Mouse (Mus musculus): ENCODE results near the gene Ddah1.
"Not testable (repeated sequence)": the region's sequence is repeated elsewhere in the genome, so short reads cannot be mapped to it uniquely, and the experiment has no call there.

Gene Ddah1

DNA sequence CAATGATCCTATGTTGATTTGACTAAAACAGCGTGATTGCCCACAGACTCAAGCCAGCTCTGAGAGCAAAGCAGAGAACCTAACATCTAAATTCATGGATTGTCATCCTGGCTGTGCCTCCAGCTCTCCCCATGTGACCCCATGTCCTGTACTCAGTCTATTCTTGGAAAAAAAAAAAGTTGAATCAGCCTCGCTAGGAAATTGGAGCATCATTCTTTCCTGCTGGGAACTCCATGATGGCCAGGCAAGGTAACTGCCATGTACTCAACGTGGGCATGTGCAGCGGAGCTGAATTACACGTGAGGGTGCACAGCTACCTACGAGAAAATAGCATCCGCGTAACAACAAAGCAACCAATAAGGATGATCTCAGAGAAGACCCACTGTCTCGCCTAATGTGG is 114.2 kb downstream of the Ddah1 start:
- no peak for DNase-seq

DNA sequence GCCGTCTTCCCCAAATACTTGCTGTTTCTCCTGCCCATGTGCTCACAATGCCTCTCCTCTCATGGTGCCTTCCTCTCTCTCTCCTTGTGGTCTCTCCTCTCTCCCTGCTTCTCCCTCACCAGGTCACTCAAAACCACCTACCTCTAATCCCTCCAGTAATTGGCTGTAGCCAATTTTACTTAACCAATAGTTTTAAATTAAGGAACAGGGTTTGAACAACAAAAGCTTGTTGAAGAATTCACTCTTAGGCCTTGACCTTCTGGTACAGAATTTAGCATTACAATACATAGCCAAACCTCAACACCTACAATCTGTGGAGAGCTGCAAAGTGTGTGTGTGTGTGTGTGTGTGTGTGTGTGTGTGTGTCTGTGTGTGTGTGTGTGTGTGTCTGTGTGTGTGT is 114.8 kb downstream of the Ddah1 start:
- DNase-seq: no peak

GRCm38 (mm10) chr3:145874126-145874525 is 115.7 kb downstream of the Ddah1 start:
- DNase-seq: peak; percentile 9

DNA sequence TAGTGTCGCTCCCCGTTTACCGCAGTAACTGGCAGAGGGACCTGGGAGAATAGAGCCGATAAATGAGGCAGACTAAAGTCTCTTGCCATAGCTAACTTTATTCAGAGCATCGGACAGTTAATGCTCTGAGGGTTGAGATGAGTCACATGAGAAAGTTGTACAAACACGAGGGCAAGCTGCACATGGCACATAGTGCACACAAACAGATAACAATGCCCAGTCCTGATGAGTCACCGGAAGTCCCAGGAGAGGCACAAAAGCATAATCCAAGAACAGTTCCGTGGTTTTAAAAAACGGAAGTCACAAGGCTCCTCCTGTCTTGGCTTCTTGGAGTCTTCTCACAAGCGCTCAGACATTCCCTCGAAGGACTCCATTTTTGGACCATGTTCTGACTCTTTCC is 117.6 kb downstream of the Ddah1 start:
- no peak for DNase-seq

DNA sequence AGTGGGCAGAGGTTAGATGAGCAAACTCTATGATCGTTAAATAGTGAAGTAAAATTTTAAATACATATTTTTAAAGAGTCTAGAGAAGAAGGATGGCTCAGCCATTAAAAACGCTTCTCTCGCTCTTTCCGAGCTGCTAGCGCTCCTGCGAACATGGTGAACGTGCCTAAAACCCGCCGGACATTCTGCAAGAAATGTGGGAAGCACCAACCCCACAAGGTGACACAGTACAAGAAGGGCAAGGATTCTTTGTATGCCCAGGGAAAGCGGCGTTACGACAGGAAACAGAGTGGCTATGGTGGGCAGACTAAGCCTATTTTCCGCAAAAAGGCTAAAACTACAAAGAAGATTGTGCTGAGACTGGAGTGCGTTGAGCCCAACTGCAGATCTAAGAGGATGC is 120.4 kb downstream of the Ddah1 start:
- DNase-seq: not testable (repeated sequence)

- DNase-seq: no peak
Observed at GRCm38 (mm10) chr3:145880335-145880734, 121.9 kb downstream of the Ddah1 start.

DNA sequence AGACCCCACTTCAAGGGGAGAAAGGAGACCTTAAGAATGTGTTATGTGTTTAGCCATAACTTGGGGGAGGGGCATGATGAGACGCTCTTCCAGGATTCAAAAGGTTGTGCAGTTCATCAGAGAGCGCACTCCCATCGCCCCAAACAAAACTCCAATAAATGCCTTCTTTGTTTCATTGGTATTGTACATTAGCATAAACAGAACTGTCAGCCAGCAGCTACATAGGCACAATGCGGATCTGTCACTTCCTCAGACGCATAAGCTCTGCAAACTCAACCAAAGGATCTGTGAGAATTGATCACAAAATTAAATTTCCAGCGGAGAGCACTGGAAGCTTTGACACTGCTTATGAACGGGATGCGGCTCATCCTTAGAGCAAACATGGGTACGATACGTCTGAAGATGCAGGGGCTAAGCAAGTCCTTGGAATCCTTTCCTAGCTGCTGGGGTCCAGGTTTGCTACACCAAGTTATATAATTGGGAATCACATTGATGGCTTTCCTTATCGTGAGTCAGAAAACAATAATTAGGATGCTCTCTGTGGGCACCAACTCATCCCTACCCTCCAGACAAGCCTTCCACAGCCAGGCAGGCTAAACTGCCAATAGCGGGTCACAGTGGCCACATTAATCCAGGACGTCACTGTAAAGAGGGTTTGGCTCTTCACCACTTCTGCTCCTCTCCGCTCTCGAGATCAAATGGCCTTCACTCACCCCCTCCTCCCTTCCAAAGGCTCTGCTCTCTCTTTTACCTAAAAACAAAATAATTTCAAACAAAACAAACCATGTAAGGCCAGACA is 123.8 kb downstream of the Ddah1 start:
- DNase-seq: no peak

- no peak for DNase-seq
Observed at GRCm38 (mm10) chr3:145883233-145883632, 124.8 kb downstream of the Ddah1 start.

DNA sequence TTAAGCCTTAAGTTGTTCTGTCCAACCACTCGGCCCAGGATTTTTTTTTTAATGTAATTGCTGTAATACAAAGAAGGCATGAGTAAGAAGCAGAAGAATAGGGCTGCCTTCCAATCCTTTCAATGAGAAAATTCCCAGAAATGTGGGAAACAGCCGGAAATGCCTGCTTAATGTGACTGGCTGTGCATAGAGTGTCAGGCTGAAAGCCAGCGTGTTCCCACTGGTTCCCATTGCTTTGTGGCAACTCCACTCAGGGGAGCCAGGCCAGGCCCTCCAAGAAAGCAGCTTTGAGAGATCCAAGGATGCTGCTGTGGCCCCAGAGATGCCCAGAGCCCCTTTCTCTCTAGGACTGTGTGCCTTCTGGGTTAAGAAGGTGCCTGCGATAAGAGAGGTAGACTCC is 126.9 kb downstream of the Ddah1 start:
- DNase-seq: peak; percentile 9

GRCm38 (mm10) chr3:145885851-145886464 is 127.5 kb downstream of the Ddah1 start:
- DNase-seq: peak; percentile 76

DNA sequence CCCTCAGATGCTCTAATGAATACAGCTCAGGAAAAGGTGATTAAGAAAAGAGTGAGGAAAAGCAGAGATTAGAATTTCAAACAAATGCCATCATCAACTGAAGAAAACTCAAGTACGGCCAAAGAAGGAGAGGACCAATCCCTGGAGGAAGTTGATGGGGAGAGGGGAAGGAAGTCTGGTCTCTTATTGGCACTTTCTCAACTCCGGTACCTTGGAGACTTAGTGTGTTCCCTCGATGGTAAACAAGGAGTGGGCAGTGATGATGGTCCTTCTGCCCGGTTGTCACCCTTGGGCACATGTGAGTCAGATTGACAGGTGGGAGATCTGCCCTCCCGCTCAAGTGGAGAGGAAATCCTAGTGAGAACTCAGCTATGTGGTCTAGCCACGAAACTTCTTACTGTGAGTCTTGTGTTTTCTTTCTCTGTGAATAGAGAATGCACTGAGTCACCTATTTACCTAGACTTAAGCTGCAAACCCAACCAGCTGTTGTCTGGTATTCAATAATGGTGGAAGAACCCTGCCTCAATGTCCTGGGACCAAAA is 129.0 kb downstream of the Ddah1 start:
- peak; percentile 16 for DNase-seq

GRCm38 (mm10) chr3:145890346-145891132 is 132.1 kb downstream of the Ddah1 start:
- DNase-seq: no peak

GRCm38 (mm10) chr3:145892451-145892850 is 134.0 kb downstream of the Ddah1 start:
- DNase-seq: no peak

DNA sequence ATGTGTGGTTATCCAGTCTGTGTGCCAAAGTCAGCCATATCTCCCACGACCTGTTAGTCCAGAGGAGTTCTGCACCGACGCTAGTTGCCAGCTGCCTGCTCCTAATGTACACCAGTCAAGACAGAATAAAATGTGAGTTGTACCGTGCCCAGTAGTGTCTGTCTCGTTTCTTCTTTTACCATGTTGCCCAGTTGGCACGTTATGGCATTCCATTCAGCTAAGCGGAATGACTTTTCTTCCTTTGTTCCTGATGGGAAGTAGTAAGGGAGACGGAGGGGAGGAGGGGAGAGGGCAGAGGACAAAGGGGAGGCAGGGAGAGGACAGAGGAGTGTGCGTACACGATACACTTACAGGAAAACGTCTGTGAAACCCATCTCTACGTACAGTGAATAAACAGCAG is 135.7 kb downstream of the Ddah1 start:
- no peak for DNase-seq

GRCm38 (mm10) chr3:145897749-145898148 is 139.3 kb downstream of the Ddah1 start:
- DNase-seq: peak; percentile 58

DNA sequence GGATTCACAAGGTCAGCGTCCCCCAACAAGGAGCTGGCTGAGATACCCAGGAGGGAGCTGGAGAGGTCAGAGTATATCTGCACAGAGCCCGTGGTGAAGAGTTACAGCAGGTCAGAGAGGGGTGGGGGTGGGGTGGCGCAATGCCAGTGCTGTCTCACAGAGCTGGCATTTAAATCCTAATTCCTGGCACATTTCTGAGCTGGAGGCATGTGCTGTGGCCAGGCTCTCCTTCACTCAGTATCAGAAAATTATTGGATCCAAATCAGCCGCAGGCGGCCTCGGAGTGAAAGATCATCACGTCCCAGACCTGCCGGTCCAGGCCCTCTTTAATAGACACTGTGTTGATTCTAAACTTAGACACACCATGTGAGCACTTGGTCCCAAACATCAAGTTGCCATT is 141.4 kb downstream of the Ddah1 start:
- DNase-seq: no peak

DNA sequence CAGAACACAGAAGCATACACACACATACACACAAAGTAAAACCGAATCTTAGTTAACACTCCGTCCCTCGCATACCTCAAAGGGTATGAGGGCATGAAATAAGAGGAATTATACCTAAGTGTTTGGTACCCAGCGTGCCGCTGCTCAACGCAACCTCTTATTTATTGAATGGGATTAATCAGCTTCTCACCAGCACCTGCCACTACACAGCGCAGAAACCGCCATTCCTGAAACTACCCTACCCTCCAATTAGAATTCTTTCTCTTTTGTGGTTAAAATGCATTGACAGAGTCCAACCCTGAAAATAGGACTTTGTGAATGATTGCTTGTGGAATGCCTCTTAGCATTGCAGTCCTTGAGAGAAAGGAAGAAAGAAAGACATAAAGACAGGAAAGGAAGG is 145.1 kb downstream of the Ddah1 start:
- no peak for DNase-seq

DNA sequence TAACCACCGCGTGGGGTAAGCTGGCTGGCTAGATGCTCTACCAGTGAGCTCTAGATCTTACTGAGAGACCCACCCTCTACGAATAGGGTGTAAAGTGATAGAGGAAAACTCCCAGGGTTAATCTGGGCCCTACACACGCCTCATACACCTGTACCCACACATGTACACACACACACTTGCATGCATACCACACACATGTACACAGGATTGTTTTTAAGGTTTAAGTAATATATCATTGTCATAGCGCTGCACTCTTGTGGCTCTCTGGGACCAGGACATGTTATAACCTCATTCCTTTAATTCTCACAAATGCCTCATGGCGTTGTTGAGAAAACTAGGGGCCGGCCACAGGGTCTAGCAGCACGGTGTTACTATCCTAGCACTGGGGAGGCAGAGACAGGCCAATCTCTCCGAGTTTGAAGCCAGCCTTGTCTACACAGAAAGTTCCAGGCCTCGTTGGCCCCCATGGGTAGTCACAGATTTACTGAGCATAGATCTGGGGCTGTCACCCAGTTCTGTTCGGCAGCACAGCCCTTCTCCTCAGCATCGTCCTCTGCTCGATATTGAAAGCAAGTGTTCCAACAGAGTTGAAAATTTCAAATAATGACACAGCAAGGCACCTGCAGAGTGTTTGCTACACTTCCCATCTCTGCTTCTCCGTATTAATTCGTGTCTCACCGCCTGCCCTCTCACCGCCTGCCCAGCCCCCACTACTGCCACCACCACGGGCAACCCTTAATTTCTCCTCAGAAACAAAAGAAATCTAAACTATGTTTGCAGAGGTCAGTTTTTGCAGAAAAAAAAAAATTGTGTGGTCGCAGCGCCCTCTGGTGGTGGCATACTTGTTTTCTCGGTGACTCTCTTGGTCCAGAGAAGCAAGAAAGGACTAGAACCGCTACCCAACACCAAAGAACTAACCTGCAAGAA is 146.6 kb downstream of the Ddah1 start:
- DNase-seq: peak; percentile 72

- DNase-seq: no peak
Observed at GRCm38 (mm10) chr3:145906582-145906981, 148.1 kb downstream of the Ddah1 start.

DNA sequence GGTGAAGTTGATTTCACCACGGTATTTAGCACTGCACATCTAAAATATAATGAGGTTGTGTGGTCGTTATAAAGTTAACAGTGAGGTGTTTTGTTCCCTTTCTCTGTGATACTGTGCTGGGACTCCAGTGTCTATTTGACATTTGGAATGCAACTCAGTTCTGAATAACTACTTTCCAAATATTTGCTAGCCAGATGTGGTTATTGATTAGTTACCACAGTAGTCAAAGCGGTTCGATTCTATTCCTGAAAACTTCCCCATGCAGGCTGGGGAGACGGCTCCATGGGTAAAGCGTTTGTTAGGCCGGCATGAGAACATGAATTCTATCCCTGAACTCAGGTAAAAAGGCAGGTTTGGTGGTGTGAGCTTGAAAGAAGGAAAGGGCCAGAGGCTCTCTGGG is 154.0 kb downstream of the Ddah1 start:
- no peak for DNase-seq

GRCm38 (mm10) chr3:145913263-145913662 is 154.8 kb downstream of the Ddah1 start:
- DNase-seq: no peak

DNA sequence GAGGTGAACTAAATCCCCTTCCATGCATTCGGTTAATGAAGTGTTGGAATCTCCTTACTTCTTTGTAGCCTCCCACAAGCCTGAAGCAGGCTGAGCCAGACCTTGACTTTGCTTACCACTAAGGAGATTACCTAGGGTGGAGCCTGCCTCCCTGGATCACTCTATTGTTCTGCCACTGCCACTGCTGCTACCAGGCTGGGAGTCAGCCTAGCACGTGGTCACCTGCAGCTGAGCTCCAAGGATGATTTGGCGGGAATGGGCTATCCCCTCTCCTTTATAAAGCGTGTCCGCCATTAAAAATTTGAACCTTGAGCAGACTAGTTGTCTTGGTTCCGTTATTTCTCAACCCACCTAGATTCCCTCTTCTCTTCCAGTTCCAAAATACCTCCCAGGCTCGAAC is 155.5 kb downstream of the Ddah1 start:
- DNase-seq: not testable (repeated sequence)

Measured in lung, postnatal 36 days (tissue).